Mouse (Mus musculus): ENCODE data around the gene Trp53bp2.

Gene Trp53bp2

DNA sequence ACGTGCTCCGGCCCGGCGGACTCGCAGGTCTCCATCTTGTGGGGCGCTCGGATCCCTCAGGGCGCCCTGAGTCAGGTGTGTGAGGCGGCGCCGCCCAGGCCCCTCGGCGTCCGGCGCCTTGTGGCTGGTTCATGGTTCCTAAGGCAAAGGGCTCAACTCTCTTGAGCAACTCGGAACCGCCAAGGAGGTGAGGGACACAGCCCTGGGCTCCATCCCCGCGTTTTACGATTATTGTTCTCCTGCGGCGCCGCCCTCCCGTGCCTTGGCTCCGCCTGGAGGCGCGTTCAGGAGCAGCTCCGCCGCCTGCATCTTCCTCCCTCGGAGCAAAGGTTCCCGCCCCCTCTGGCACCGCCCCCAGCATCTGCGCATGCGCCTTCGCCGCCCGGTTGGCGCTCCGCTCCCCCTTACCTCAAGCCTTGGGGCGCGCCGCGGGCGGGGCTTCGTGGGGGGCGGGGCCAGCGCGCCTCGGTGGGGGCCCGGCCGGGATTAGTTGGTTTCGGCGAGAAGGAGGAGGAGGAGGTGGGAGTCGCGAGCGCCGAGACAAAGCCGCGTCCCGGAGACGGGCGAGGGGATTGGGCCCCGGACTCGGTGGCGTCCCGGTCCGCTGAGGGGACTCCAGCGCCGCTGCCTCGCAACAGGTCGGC, at the start of gene Trp53bp2:
Gene Trp53bp2, plus strand, starts transcription at position 489 of the 644 bp plus-strand sequence.
- DNase-seq (ENCODE audit: low spot score in 2 of 2) = peak; percentile 94 to 98

DNA sequence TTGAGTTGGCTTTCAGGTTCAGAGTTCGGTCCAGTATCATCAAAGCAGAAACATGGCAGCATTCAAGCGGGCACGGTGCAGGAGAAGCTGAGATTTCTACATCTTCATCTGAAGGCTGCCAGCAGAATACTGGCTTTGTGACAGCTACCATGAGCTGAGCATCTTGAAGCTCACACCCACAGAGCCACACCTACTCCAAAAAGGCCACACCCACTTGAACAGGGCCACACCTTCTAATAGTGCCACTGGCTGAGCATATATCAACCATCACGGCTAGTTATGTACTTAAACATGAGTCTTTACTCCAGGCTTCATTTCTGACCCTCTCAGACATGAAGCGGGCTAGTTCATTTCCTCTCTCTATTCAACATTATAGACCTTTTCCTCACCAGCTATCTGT, 46.3 kb upstream of the Trp53bp2 start:
- no peak for DNase-seq (ENCODE audit: low spot score in 2 of 2)

DNA sequence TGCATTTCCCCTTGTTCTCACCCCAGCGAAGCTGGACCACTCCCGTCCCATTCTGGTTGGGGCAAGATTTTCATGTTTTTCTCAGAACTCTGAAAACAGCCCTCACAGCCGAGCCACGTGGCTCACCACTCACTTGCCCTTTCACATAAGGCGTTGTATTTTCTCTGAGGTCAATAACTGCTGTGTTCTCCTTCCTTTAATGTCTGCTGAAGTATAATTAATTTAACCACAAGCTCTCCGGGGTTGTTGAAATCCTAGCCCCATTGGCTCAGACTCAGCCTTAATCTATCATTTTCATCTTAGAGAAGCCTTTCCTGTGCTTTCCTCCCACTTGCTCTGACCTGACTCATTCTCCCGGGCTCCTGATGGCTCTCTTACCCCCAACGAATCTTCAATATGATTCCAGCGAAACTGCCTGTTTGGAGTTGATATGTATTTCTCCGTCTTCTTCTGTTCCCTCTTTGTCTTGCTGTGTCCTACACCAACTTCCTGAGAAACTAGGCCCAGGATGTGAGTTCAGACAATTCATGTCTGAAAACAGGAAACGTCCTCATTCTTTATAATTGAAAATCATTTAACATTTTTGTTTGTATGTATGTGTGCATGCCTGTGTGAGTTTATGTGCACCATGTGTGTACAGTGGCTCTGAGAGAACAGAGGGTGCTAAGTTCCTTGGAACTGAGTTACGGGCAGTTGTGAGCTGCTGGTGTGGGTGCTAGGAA, 45.1 kb upstream of the Trp53bp2 start:
- no peak for DNase-seq (ENCODE audit: low spot score in 2 of 2)

DNA sequence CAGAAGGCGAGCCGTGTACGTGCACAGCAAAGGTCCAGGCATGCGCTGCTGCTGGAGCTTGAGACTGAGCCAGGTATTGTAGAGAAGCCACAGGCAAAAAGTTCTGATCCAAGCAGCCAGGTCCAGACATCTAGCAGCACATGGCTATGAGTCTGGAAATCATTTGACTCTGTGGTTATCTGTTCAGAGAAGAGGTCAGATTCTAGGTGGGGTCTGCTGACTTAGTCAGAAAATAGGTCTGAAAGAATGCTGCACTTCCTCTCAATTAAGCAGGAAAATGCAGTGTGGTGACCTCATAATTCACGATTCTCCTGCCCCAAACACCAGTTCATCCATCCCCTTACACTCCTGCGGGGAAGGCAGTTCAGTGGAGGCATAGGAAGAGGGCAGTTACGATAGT, 40.7 kb upstream of the Trp53bp2 start:
- DNase-seq (ENCODE audit: low spot score in 2 of 2) = no peak

DNA sequence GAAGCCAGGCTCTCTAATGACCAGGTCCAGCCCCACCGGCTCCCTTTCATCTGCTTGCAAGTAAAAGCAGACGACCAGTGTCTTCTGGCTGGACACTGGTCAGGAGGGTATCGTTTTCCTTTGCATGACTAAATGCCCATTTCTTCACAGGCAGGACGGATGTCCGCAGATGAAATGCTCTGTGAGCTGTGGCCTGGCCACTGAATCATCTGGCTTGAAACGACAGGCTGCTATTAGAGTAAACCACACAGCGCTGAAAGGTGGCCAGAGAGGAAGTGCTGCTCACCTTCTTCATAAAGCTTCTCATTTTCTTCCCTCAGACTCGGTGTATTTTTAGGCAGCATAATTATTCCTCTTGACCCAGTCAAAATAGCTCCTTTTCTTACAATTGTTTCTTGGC, 40.2 kb upstream of the Trp53bp2 start:
- no peak for DNase-seq (ENCODE audit: low spot score in 2 of 2)

DNA sequence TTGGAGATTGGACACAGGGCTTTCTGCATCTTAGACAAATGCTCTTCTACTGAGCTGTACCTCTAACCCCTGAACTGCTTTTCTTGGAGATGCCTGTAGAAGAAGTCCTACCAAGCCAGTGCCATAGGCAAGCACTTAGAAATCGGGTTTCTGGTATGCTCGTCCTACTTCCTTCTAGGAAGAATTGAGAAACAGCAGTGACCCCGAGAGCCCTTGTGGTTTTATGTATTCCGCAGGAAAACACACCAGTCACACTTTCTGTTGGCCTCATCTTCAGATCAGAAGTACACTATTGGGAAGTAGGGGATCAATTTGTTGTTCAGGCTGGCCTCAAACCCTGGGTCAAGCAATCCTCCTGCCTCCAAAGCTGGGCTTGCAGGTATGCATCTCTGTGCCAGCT, 39.5 kb upstream of the Trp53bp2 start:
- DNase-seq (ENCODE audit: low spot score in 2 of 2) = no peak

DNA sequence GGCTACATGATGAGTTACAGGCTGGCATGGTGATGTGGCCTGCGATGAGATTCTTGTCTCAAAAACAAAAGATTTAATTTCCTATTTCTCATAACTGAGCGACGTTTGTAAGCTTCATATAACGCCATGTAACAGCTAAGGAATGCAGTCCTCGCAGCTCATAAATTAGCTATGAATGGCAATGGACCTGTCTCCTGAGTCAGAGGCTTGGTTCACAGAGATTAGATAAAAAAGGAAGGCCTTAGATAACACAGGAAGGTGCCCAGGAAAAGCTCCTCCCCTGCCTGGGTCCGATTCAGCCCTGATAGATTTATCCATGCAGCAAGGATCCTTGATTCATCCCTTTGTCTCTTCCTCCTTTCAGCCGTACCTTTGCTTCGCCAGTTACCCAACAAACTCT, 37.1 kb upstream of the Trp53bp2 start:
- DNase-seq (ENCODE audit: low spot score in 2 of 2) = no peak

DNA sequence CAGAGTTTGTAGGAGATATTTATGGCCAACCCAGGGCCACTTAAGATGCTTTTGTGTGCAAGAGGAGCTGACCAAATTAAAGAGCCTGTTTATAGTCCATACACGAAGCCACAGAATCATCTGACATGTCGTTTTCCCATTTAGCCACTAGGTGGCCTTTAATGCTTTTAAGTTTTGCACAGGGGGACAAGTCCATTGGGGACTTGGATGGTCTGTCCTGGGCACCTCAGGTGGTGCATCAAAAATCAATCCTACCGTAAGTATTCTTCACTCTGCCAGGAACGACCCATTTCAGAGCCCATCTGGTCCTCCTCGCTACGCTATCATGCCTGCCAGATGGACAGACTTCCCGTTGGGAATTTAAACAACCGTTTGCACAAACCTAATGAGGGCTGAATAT, 32.8 kb upstream of the Trp53bp2 start:
- no peak for DNase-seq (ENCODE audit: low spot score in 2 of 2)

DNA sequence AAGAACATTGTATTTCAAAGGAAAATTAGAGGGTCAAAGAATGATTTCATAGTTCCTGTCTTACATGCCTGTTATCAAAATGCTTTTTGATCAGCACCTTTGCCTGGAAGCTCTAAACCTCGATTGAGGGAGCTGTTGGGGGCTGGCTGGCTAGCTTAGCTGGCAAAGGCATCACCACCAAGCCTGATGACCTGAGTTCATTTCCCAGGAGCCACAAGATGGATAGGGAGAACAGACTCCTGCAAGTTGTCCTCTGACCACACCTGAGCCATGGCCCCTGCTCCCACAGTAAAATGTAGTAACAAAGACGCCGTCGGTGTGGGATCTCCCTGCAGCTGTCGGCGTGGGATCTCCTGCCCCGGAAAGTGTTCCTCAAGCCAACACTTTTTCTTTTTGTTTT, 32.1 kb upstream of the Trp53bp2 start:
- no peak for DNase-seq (ENCODE audit: low spot score in 2 of 2)

DNA sequence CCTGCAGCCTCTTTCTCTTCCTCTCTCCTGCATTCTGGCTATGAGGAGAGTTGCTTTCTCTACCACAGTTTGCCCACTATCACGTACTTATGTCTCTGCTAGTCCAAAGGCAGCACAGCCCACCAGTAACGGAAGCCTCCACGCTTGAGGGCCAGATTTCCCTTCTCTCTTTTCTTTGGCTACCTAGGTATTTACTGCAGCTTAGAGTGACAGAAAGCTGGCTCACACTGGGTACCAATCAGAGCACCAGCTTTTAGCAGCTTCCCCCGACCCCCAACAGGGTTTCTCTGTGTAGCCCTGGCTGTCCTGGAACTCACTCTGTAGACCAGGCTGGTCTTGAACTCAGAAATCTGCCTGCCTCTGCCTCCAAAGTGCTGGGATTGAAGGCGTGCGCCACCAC, 31.5 kb upstream of the Trp53bp2 start:
- DNase-seq (ENCODE audit: low spot score in 2 of 2) = no peak

DNA sequence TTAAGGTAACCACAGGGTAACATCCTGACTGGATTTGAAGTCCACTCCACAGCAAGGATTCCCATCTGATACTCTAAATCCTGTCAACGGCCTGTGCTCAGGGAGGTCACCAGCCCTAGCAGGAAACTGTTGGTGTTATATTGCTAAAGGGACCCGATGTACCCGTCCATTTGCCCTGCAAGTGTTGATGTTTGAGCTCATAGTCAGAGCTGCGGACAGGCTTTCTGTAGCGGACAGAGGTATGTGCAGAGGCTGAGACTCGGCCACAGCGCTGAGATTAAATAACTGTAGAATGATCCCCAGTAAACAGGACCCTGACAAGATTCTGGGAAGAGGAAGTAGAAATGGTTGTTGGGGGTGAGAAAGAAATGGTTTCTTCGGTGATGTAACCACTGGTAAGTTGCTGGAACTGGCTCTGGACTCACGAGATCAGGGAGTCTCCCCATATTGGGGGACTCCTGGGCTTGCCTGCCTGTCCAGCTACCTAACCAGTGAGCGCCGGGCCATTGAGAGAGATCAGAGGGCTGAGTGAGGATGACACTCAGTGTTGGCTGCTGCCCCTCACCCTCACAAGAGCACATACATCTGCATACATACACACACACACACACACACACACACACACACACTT, 30.7 kb upstream of the Trp53bp2 start:
- DNase-seq (ENCODE audit: low spot score in 2 of 2) = no peak

DNA sequence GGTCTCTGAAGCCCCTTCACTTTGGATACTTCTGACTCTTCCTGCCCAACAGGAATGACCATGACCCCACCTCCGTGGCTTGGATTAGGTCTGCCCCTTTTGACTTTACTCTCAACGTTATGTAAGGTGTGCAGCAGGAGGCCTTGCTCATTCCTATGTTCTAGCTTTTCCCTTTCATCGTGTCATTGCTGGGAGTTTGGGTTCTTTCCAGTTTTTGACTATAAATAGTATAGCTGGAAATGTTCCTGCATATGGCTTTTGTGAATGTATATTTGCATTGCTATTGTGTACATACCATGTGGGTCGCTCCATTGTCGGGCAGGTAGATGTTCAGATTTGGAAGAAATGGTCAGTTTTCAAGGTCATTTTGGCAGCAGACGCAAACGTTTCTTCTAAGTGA, 30.1 kb upstream of the Trp53bp2 start:
- no peak for DNase-seq (ENCODE audit: low spot score in 2 of 2)

DNA sequence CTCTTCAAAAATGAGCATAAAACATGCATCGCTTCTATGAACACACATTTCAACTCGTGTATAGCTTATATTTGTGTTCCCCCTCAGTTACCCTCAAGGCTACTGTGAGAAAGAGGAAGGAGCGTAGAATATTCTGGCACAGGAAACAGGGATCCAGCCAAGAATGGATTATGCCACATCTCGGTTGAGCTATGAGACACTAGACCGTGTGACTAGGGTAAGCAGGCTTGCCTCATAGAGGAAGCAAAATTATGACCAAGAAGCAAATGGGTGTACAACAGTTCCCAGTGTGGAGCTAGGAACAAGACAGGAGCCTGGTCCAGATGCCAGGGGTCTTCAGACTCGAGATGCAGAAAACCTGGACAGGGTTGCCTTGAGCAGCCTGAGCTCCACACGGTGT, 28.3 kb upstream of the Trp53bp2 start:
- no peak for DNase-seq (ENCODE audit: low spot score in 2 of 2)

DNA sequence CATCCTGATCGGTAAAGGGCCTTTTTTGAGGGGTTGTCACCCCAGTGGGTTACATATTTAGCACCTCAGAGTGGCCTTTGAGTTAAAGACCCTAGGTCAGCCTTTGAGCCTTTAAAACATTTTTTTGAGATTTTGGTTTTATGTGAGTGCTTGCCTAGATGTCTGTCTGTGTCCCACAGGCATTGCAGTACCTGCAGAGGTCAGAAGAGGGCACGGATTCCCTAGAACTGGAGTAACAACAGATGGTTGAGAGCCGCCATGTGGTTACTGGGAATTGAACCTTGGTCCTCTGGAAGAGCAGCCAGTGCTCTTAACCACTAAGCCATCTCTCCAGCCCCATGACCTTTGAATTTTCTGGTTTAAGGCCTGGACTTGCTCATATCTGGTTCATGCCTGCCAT, 27.6 kb upstream of the Trp53bp2 start:
- DNase-seq (ENCODE audit: low spot score in 2 of 2) = no peak

DNA sequence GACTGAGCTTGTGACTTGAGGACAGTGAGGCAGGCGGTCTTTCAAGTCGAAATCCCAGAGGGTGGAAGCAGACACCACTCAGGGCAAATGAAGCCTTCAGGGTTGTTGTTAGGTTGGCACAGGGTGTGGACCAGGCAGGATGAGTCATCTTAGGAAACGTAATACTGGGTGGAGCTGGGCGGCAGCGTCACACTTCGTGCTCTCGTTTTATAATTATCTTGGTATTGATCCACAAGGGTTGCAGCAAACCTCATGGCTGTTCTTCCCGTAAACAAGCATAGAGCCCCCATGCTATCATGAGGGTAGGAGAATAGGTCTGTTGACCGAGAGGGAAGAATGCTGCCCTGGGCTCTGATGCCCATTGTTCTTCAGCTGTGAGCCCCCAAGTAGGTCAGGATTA, 25.9 kb upstream of the Trp53bp2 start:
- DNase-seq (ENCODE audit: low spot score in 2 of 2) = no peak

DNA sequence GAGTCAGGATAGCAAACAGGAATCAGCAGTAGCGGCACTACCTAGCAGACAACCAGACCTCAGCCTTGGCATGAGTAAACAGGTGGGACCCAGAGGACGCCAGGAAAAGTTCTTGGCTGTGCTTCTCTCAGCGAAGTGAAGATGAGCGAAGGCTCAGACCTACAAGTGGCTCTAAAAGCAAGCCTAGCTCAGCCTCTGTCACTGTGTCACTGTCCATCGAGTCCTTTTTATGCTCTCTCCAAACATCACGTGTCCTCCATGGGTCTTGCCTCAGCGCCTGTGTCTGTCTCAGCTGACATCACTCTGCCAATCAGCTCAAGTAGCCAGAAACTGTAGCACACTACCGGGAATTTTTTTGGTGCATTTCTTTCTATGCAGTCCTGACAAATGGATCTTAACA, 22.5 kb upstream of the Trp53bp2 start:
- DNase-seq (ENCODE audit: low spot score in 2 of 2) = no peak

DNA sequence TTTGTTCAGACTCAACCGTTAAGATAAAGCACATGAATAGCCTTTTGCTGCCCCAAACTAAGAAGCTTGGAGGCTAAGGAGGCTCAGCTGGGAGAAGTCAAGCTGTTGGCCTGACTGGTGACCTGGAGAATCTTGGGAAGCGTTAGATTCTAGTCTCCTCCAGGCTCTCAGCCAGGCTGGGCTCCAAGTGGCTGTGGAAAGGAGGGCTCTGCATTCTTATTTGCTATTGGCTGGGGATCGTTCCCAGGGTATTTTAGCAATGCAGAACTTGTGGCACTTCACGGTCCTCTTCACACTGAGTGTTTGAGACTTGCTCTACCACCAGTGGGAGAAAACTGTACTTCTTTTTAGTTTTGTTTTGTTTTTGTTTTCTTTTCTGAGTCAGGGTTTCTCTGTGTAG, 20.2 kb upstream of the Trp53bp2 start:
- DNase-seq (ENCODE audit: low spot score in 2 of 2) = no peak

DNA sequence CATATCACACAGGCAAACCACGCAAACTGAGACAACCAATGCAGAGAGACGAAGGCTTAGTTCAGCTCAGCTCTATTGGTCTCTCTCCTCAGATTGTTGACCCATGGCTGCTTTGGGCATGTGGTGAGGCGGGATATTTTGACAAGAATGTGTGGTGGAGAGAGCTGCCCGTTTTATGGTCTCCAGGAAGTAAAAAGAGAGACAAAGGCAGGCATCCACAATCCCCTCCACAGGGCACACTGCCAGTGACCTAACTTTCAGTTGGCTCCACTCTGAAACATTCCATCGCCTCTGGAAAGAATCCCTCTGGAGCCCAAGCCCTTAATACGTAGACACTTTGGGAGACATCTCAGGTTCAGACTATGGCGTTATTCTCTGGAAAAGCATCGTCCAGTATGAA, 10.8 kb upstream of the Trp53bp2 start:
- peak in 1 of 2 experiments; percentile 18 for DNase-seq (ENCODE audit: low spot score in 2 of 2)

DNA sequence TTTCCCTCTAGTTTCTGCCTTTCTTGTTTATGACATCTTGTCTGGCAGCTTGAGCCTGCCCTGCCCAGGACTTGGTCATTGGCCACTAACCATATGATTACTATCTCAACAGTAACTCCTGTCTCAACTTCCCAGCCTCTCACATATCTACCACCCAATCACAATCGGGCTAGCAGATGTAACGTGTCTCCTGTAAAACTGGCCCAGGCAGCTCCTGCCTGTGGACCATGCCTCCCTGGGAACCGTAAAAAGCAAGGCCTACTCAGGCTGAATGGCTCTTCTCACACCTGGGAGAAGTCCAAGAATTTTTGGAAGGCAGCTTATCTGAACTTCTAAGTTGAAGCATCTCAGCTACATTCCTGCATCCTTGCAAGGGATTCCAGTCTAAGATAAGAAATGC, 10.2 kb upstream of the Trp53bp2 start:
- no peak for DNase-seq (ENCODE audit: low spot score in 2 of 2)

DNA sequence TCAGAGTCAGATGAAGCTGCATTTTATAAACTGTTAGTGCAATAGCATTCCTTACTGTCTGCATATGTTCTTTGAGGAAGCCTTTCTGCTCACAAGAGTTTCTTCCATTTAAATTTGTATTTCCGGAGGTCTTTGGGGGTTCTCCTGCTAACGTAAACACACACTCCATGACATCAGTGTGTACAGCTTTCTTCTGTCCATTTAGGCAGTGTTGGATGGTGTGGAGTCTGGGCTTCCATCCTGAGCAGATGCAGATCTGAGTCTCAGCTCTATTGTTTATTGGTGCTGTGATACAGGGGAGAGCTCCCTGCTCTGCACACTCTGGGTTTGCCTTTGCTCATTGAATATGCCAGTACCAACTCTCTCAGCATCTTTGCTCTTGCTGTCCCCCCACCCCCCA, 9.8 kb upstream of the Trp53bp2 start:
- DNase-seq (ENCODE audit: low spot score in 2 of 2) = no peak

DNA sequence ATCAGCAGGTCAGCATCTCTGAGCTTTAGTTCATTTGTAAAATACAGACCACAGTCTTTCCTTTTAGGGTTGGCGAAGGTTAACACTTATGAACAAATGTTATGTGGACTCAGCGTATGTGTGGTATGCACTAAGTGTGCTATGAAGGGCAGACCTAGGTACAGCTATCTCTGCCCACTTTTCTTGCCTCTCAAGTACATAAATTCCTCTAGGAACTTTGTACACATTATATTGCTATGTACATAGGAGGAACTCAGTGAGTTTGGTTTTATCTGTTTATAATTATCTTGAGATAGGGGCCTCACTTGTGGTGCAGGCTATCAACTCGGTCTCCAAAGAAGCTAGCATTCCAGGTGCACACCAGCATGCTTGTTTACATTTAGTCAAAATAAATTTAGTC, 9.1 kb upstream of the Trp53bp2 start:
- DNase-seq (ENCODE audit: low spot score in 2 of 2) = no peak

DNA sequence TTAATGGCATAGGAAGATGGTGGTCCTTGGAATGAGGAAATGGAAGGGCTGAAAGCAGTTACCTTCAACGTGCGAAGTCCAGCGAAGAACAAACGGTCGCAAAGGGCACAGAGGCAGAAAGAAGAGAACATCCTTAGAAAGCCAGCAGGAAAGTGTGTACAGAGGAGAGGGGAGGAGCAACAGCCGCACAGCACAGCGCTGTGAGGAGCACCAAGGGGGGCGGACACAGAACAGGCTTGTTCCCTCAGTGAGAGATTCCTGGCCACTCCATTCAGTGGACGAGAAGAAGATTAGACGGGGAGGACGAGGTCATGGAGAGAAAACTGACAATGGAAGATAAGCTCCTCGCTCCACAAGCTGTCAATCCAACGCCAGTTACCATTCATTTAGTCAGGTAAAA, 5.9 kb upstream of the Trp53bp2 start:
- DNase-seq (ENCODE audit: low spot score in 2 of 2) = no peak

DNA sequence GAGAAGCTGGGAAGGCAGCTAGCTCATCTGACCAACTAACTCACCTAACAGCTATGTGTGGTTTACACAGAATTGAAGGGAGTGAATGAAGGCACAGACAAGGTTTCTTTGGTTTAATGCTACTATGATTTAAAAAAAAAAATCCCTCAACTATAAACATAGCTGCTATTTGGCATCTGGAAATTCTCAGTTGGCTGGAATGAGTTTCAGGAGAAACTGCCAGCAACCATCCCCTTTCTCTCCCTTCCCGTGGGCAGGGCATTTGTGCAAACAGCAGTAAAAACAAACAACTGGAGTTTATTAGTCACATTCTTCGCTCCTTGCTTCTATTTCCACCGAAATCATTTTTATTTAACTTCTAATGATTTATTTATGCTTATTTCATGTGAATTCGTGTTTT, 2.4 kb upstream of the Trp53bp2 start:
- DNase-seq (ENCODE audit: low spot score in 2 of 2) = no peak

All from frontal cortex, postnatal 10 days (tissue).